Mouse (Mus musculus): Measurements from ENCODE around the gene Smim1.

DNA sequence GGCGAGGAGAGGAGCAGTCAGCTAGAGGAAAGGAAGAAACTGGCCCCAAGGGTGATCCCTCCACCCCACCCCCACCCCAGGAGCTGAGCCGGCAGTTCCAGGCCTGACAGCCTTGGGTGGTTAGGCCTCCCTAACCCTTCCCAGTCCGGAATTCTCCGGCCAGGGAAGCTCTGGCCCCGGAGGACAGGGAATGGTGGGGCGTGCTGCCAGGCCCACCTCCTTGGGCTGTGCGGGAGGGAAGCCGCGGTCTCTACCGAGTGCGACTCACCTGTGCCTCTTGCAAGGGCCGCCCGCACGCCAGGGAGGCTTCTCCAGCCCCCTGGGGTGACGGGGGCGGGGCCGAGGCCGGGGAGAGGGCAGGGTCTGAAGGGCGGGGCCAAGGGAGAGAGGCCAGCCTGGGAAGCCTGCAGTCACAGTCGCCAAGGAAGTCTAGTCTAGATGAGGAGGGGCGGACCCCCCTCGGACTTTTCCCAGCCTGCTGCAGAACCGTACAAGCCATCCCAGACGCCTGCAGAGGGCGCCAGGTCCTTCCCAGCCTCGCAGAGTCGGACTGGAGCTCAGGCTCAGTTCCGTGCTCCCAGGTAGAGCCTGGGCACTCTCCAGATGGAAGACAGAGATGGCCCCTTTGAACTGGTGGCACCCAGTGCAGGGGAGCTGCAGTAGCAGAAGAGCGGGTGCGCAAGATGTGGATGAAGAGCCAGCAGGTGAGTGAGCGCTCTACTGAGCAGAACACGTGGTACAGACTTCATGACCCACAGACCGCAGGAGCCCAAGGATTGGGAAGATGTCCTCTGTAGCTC is at the start of gene Smim1:
- TF ChIP-seq POLR2A (IDR thresholded peaks at IDR 0.05; ENCODE audit: control insufficient read depth, low read depth, low read length) (0 out of 2 replicates have a peak, but pooled peaks have one; percentile 19), CTCF (IDR thresholded peaks at IDR 0.05; ENCODE audit: control insufficient read depth, insufficient read depth, insufficient replicate concordance, low read depth, low read length) (peak; percentile 36; the same call in 1 of the 2 replicates)

Data from testis, adult 2 months (tissue).